Mouse (Mus musculus) lung, embryonic 14.5 days (tissue): ENCODE data around the gene Dtnbp1. TPM values are rescaled to one million over a fixed set of nuclear protein-coding genes. Genes with fewer than 3 reads are reported as not detected.

Experiments used
- ATAC-seq: fragments of 200-750 bp; cut with Nextera tagmentation; 2 replicates; pipeline ENCODE4 v1.8.0; 2017; ENCODE audit warnings: mild to moderate bottlenecking, moderate TSS enrichment, moderate library complexity; ENCODE audit not compliant: insufficient read depth
- DNase-seq: peaks from one replicate; pipeline ENCODE4 v3.0.0-alpha.2; 2015
- H3K27ac ChIP-seq: fragments of 300-500 bp; sonication (generic); 2 replicates; pipeline ENCODE4 v1.5.1; 2014; ENCODE audit warnings: low read depth, mild to moderate bottlenecking, moderate library complexity
- H3K27me3 ChIP-seq: fragments of 300-500 bp; sonication (generic); 2 replicates; pipeline ENCODE4 v1.6.1; 2014; ENCODE audit warnings: low read length, control low read depth; ENCODE audit not compliant: insufficient read depth
- H3K36me3 ChIP-seq: fragments of 300-500 bp; sonication (generic); 2 replicates; pipeline ENCODE4 v1.6.1; 2014; ENCODE audit warnings: control low read depth; ENCODE audit not compliant: insufficient read depth
- H3K4me1 ChIP-seq: fragments of 300-500 bp; sonication (generic); 2 replicates; pipeline ENCODE4 v1.6.1; 2014; ENCODE audit warnings: antibody characterized with exemption, control low read depth; ENCODE audit not compliant: insufficient read depth
- H3K4me2 ChIP-seq: fragments of 300-500 bp; sonication (generic); 2 replicates; pipeline ENCODE4 v1.6.1; 2014; ENCODE audit warnings: mild to moderate bottlenecking
- H3K4me3 ChIP-seq: fragments of 300-500 bp; sonication (generic); 2 replicates; pipeline ENCODE4 v1.5.1; 2014; ENCODE audit warnings: low read depth, low read length
- H3K9ac ChIP-seq: fragments of 300-500 bp; sonication (generic); 2 replicates; pipeline ENCODE4 v1.6.1; 2014
- H3K9me3 ChIP-seq: fragments of 300-500 bp; sonication (generic); 2 replicates; pipeline ENCODE4 v1.6.1; 2016; ENCODE audit warnings: low read depth, low read length, control low read depth
- CTCF ChIP-seq: IDR thresholded peaks from 2 replicates; pipeline ENCODE4 v1.5.1; 2016; ENCODE audit warnings: antibody characterized with exemption, low read depth
- WGBS: fragments of 180-500 bp; shearing (Covaris S2); extraction: QIAGEN DNeasy Blood & Tissue Kit; methylation state at CpG from one replicate; pipeline ENCODE4 v1.1.7; 2014; 5-methylcytosine and 5-hydroxymethylcytosine counted together
- polyA plus RNA-seq: library from polyadenylated mRNA; unstranded; fragments of >200 nt; fragmentation: Nextera tagmentation; extraction: Ambion mirVana; gene quantifications from 2 replicates; pipeline ENCODE4 v1.2.1, GENCODE M21; 2014

Gene Dtnbp1
- polyA plus RNA-seq, 1 experiment from 2014 or later, result 75.8 TPM

DNA sequence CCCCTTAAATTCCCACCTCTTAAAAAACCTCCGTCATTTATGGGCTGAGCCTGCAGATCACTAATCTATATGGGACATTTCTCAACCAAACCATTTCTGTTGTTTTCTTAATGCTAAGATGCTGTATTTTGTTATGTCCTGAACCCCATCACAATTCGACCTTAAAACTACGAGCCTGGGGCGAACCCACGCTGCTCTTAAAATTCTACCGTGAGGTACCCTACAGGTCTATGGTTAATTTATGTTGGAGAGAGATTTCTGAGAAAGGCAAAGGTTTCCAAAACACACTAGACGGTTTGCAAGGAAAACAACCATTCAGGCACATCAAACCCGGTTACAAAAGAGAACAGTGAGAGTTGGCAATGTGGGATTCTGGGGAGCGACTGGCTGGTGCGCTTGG is 31.4 kb upstream of the Dtnbp1 start:
- Histone ChIP-seq H3K36me3 (no peaks in the 10 kb centered on the region), H3K27ac (no peak overlapping the region), H3K27me3 (no peaks in the 10 kb centered on the region), H3K9ac (no peak overlapping the region), H3K9me3 (no peaks in the 10 kb centered on the region), H3K4me2 (no peak overlapping the region), H3K4me1 (no peaks in the 10 kb centered on the region), H3K4me3 (no peak overlapping the region)
- ATAC-seq (no peak), DNase-seq (no peak)
- WGBS, result 85% methylated on average over 10 of the region's 10 CpGs
- TF ChIP-seq CTCF, result no peak

DNA sequence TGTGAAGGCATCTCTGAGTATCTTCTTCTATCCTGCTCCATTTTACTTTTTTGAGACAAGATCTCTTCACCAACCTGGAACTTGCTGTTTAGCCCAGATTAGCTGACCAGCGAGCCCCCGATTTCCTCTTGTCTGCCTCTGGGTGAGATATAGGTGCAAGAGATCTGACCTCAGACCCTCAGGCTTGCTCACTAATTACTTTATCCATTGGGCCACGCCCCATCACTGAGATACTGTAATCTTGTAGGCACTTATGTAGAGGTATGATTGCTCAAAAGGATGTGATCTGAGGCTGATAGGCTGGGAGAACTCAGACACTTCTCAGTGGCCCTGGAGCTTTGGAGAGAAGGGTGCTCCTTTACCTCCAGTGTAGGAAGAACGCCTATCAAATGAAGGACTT is 30.5 kb upstream of the Dtnbp1 start:
- Histone ChIP-seq H3K4me2 (no peak overlapping the region), H3K4me1 (no peaks in the 10 kb centered on the region), H3K27ac (no peak overlapping the region), H3K9ac (no peak overlapping the region), H3K27me3 (no peaks in the 10 kb centered on the region), H3K36me3 (no peaks in the 10 kb centered on the region), H3K9me3 (no peaks in the 10 kb centered on the region), H3K4me3 (no peak overlapping the region)
- 65% methylated on average over 4 of the region's 4 CpGs for WGBS
- ATAC-seq (no peak), DNase-seq (no peak)
- TF ChIP-seq CTCF, result no peak

DNA sequence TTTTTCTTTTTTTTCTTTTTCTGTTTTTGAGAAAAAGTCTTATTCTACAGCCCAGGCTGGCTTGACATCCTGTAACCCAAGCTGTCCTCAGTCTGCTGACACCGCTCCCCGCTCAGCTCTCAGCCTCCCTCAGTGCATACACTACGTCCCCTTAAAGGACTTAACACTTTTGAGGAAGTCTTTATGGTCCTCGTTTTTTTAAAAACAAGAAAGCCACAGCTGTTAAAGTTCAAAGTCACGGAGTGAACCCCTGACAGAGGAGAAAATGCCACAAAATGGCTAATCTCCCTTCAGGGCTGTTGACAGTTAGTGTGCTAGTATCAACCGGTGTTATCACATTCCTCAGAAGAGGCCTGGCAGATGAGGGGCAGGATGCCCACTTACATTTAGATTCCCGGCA is 29.8 kb upstream of the Dtnbp1 start:
- peak overlapping the region; percentile 5; the same call in 1 of the 2 replicates for H3K27ac ChIP-seq

DNA sequence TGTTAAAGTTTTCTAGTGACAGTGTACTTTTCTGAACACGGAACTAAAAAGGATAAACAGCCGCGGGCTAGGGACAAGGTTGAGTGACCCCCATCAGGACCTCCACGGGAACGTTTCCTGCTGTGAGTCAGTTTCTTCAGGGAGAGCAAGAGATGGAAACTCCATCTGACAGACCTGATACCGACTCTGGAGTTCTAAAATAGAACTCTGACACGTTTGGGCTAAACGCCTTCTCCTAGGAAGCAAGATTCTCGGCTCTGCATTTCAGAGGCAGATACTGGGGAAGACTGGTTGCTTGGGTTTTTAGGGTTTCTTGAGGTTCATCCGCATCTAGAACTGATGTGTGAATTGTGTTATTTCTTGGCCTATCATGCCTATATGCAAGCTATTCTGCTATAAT is 29.4 kb upstream of the Dtnbp1 start:
- Histone ChIP-seq H3K4me2 (peak overlapping the region; percentile 44), H3K27ac (peak overlapping the region; percentile 69; the same call in 1 of the 2 replicates), H3K4me1 (no peaks in the 10 kb centered on the region), H3K27me3 (no peaks in the 10 kb centered on the region), H3K36me3 (no peaks in the 10 kb centered on the region), H3K9me3 (no peaks in the 10 kb centered on the region), H3K9ac (no peak overlapping the region), H3K4me3 (no peak overlapping the region)
- no peak for DNase-seq
- ATAC-seq, result peak; percentile 33; the same call in 1 of the 2 replicates
- TF ChIP-seq CTCF, result no peak
- 26% methylated on average over 10 of the region's 10 CpGs for WGBS

More for the DNA sequence above, 29.8 kb upstream of the Dtnbp1 start:
- no peak overlapping the region for H3K4me2 ChIP-seq
- 22% methylated on average over 7 of the region's 7 CpGs for WGBS
- H3K36me3 ChIP-seq, result no peaks in the 10 kb centered on the region
- no peaks in the 10 kb centered on the region for H3K27me3 ChIP-seq
- no peaks in the 10 kb centered on the region for H3K9me3 ChIP-seq
- no peak overlapping the region for H3K4me3 ChIP-seq
- H3K9ac ChIP-seq, result no peak overlapping the region
- H3K4me1 ChIP-seq, result no peaks in the 10 kb centered on the region
- no peak for TF ChIP-seq CTCF
- peak; percentile 86 for DNase-seq
- ATAC-seq, result peak; percentile 94

DNA sequence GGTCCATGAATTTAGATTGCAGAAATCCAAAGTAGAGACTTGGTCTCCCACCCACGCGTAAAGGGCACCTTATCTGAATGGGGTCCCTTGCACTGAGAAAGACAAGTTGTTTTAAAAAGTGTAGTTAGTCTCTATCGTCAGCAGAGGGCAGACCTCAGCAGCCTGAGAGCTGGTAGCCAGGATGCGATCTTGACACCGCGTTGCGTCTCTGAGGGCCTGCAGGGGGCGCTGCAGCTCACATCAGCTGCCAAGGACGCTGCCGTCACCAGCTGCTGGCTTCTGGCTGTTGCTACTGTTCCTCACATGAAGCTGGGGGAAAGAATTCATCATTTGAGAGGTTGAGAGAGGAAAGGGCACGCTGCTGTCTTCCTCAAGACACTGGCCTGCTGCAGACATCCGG is 28.9 kb upstream of the Dtnbp1 start:
- no peak overlapping the region for H3K4me3 ChIP-seq
- H3K9me3 ChIP-seq, result no peaks in the 10 kb centered on the region
- no peaks in the 10 kb centered on the region for H3K27me3 ChIP-seq
- H3K9ac ChIP-seq, result no peak overlapping the region
- DNase-seq (peak; percentile 97), ATAC-seq (peak; percentile 48)
- H3K4me1 ChIP-seq, result no peaks in the 10 kb centered on the region
- WGBS, result 4% methylated on average over 12 of the region's 12 CpGs
- no peaks in the 10 kb centered on the region for H3K36me3 ChIP-seq
- H3K4me2 ChIP-seq, result peak overlapping the region; percentile 44
- peak overlapping the region; percentile 69; the same call in 1 of the 2 replicates for H3K27ac ChIP-seq
- peak; percentile 100 for TF ChIP-seq CTCF

DNA sequence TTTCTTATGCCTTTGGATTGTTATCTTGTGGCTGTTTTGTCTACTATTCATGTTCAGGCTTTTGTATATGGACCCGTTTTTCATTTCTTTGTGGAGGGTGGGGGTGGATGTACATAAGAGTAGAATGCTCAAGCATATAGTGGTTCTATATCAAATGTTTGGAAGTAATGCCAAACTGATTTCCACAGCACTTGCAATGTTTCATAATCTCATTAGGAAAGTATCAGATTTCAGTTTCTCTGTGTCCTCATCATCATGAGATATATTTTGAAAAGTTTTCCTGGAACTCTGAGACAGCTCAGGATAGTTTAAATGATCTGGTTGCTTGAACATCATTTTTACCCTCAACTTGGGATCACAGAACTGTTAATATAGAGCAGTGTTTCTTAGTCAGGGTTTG is 27.8 kb upstream of the Dtnbp1 start:
- WGBS, result 58% methylated on average over 1 of the region's 1 CpGs
- no peak for DNase-seq
- H3K27me3 ChIP-seq, result no peaks in the 10 kb centered on the region
- H3K9me3 ChIP-seq, result no peaks in the 10 kb centered on the region
- H3K4me3 ChIP-seq, result no peak overlapping the region
- H3K36me3 ChIP-seq, result no peaks in the 10 kb centered on the region
- H3K27ac ChIP-seq, result no peak overlapping the region
- no peak for TF ChIP-seq CTCF
- no peak overlapping the region for H3K9ac ChIP-seq
- ATAC-seq, result no peak
- no peak overlapping the region for H3K4me2 ChIP-seq
- no peaks in the 10 kb centered on the region for H3K4me1 ChIP-seq

DNA sequence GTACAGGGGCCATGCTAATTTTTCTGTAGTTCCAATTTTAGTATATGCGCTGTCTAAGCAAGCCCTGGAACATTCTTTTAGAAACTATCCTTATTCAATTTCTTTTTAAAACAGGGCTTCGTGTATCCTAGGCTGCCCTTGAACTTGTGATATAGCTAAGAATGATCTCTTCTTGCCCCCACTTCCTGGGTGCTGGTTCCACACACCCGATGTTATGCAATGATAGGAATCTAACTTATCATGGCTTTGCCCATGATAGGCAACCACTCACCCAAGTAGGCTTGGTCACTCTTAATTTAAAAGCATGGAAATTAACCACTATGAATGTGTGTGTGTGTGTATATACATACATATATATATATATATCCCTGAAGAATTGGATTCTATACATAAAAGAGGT is 24.3 kb upstream of the Dtnbp1 start:
- H3K27me3 ChIP-seq, result no peaks in the 10 kb centered on the region

DNA sequence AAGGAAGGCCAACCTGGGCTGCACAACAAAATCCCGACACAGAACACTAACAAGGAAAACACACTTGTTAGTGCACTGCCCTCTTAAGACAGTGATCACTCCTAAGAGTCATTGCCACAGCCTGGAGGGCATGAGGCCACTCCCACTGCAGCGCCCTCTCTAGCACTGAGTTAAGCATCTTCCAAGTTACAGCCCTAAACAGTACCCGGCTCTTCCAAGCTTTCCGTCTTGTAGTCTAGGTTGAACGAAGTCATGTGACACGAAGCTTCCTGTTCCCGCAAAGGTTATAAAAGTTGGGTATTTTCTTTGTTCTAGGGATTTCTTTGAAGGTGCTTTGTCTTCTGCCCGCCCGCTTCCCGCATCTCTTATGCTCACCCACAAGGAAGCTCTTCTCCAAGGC is 22.9 kb upstream of the Dtnbp1 start:
- no peak for ATAC-seq
- Histone ChIP-seq H3K4me2 (no peak overlapping the region), H3K9ac (no peak overlapping the region), H3K27ac (no peak overlapping the region), H3K9me3 (no peaks in the 10 kb centered on the region), H3K27me3 (no peaks in the 10 kb centered on the region), H3K4me3 (no peak overlapping the region), H3K36me3 (no peaks in the 10 kb centered on the region), H3K4me1 (no peaks in the 10 kb centered on the region)
- no peak for TF ChIP-seq CTCF
- no peak for DNase-seq
- WGBS, result 81% methylated on average over 10 of the region's 10 CpGs

More for the DNA sequence above, 24.3 kb upstream of the Dtnbp1 start:
- no peaks in the 10 kb centered on the region for H3K4me1 ChIP-seq
- H3K9ac ChIP-seq, result no peak overlapping the region
- 88% methylated on average over 3 of the region's 3 CpGs for WGBS
- H3K36me3 ChIP-seq, result no peaks in the 10 kb centered on the region
- no peak overlapping the region for H3K4me2 ChIP-seq
- TF ChIP-seq CTCF, result no peak
- no peak overlapping the region for H3K4me3 ChIP-seq
- ATAC-seq, result no peak
- no peak overlapping the region for H3K27ac ChIP-seq
- H3K9me3 ChIP-seq, result no peaks in the 10 kb centered on the region
- DNase-seq, result no peak
